Mouse (Mus musculus) bone marrow, adult 2 months (tissue): Measurements from ENCODE around the gene Pigm. TPM values are rescaled to one million over a fixed set of nuclear protein-coding genes. Genes with fewer than 3 reads are reported as not detected.

ENCODE experiments used
- H3K27ac ChIP-seq: fragments of 200-500 bp; 2 replicates; pipeline ENCODE4 v1.5.1; 2012; ENCODE audit warnings: low read depth, mild to moderate bottlenecking, control low read depth, inconsistent platforms, low read length; ENCODE audit not compliant: control insufficient read depth, poor library complexity, insufficient read depth
- H3K4me1 ChIP-seq: fragments of 200-500 bp; 2 replicates; pipeline ENCODE4 v1.6.1; 2011; ENCODE audit warnings: low read length; ENCODE audit not compliant: control insufficient read depth, insufficient read depth
- H3K4me3 ChIP-seq: fragments of 200-500 bp; replicated peaks from 2 replicates; pipeline ENCODE3; 2011; ENCODE audit warnings: mild to moderate bottlenecking, low read depth, low read length, control low read depth; ENCODE audit not compliant: control insufficient read depth
- CTCF ChIP-seq: fragments of 200-500 bp; IDR thresholded peaks from 2 replicates; pipeline ENCODE4 v1.5.1; 2011; ENCODE audit warnings: low read length, control low read depth; ENCODE audit not compliant: control insufficient read depth, insufficient read depth
- POLR2A ChIP-seq: fragments of 200-500 bp; IDR thresholded peaks from 2 replicates; pipeline ENCODE4 v1.6.1; 2011; ENCODE audit warnings: low read depth, mild to moderate bottlenecking, control low read depth, low read length, borderline replicate concordance; ENCODE audit not compliant: control insufficient read depth
- WGBS: fragments of 180-500 bp; shearing (Covaris S2); methylation state at CpG from one replicate; pipeline ENCODE4 v1.1.7; 2018; 5-methylcytosine and 5-hydroxymethylcytosine counted together
- polyA plus RNA-seq: library from polyadenylated mRNA; stranded (reverse); fragments of >200 nt; gene quantifications from 2 replicates; pipeline ENCODE4 v1.2.4, GENCODE M21; 2011; ENCODE audit warnings: low replicate concordance; ENCODE audit not compliant: missing spikeins, insufficient read depth, insufficient read length

Pigm gene
- polyA plus RNA-seq, 1 experiment = 8.8 TPM

DNA sequence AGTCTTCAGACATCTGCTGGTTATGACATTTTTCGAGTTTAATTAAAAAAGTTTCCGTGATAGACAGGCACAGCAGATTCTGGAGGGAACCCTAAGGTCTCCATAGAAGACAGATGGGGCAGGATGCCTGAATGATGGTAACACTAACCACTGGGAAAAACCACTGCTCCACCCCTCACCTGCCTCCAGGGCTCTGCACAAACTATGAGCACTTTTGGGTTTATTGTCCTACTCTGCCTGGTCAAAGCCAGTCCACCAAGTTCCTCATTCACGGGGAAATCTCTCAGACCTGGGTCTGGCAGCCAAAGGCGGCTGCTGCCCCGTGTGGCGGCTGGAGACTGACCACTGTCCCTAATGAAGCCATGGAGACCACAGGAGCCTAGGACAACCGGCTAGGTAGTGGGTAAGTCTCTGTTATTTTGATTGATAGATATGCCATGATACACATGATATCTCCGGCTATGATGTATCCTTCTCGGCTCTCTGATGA lies 54.4 kb downstream of the Pigm start:
- WGBS = 57% methylated on average over 9 of the region's 9 CpGs

DNA sequence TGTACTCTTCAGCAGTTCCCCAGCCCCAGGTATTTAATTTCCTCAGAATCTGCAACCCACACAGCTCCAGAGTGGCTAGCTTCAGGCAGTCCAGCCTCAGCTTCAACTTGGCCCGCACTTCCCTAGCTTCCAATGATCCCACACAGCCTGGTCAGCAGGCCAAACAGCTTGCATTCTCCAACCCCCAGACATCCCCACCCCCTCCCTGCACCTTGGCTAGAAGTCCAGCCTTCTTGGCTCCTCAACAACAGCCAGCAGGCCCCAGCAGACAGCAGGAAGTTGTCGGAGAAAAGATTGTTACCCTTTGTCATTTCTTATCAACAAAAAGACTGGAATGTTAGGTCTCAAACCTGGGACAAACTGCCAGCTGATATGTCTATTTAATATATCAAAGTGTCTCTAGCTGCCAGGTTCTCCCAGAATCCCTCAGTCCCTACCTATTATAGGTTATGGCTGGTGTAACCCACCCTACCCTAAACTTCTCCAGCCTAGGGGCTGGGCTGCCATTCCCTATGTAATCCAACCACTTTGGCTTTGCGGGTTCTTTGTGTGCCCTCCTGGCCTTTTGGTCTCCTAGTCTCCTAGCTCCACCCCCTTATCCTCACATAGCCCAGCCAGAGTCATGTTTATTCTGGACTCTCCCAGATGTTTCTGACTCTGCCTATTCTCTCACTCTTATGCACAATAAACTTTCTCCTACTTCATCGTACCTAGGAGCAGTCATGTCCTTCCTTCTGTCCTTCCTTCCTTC lies 55.7 kb downstream of the Pigm start:
- peaks cover 2% of the 10 kb centered on the region; the same call in 1 of the 2 replicates for H3K4me1 ChIP-seq
- WGBS = 70% methylated on average over 4 of the region's 4 CpGs
- no peak for TF ChIP-seq CTCF
- TF ChIP-seq POLR2A = no peak
- H3K4me3 ChIP-seq = no peak overlapping the region
- H3K27ac ChIP-seq = no peak overlapping the region

More for the DNA sequence above, 54.4 kb downstream of the Pigm start:
- peaks cover 2% of the 10 kb centered on the region; the same call in 1 of the 2 replicates for H3K4me1 ChIP-seq
- H3K4me3 ChIP-seq = no peak overlapping the region
- H3K27ac ChIP-seq = no peak overlapping the region
- TF ChIP-seq POLR2A (no peak), CTCF (no peak)

DNA sequence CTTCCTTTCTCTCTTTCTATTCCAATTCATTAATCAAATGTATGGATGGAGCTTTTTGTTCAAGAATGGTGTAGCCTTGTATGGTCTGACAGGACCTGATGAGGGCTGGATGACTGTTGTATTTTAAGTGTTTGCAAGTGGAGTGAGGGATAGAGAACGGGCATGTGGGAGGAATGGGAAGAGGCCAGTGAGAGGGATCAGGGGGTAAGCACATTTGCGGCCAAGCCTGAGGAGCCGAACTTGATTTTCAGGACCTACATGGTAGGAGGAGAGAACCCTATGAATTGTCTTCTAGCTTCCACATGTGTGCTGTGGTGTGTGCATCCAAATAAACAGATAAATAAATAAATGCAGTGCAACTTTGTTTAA lies 56.2 kb downstream of the Pigm start:
- TF ChIP-seq CTCF (no peak), POLR2A (no peak)
- Histone ChIP-seq H3K27ac (no peak overlapping the region), H3K4me1 (peaks cover 2% of the 10 kb centered on the region; the same call in 1 of the 2 replicates), H3K4me3 (no peak overlapping the region)
- 84% methylated on average over 3 of the region's 3 CpGs for WGBS

DNA sequence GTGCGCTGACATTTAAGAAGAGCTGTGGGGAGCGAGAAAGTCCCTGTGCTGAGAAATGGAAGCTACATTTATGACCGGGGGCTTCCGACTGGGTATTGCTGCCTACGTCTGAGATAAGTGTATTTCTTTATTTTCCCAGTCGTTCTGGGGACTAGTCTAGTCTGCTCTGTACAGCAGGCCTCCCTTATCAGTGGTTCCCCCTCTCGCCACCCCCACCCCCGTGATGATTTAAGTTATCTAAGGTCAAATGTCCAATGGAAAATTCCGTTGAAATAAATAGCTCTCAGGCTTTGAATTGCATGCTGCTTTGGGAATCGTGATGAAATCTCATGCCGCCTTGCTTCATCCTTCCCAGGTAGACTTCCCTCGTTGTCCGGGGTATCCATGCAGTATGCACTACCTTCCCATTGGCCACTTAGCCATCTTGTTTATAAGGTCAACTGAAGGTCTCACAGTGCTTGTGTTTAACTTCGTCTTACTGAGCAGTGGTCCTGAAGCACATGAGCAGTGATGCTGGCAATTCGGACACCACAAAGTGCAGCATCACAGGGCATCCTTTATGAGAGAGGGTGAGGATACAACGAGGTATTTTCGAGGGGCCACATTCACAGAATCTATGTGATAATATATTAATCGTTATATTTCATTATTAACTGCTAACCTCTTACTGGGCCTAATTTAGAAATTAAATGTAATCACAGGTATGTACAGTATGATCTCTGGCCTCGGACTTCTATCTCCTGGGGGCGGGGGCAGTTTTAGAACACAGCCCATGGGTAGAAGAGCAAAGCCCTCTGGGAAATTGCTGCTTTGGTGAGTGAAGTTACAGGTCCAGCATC lies 56.9 kb downstream of the Pigm start:
- TF ChIP-seq CTCF = no peak
- Histone ChIP-seq H3K4me3 (no peak overlapping the region), H3K27ac (peak overlapping the region; percentile 15), H3K4me1 (peaks cover 2% of the 10 kb centered on the region; the same call in 1 of the 2 replicates)
- 79% methylated on average over 20 of the region's 20 CpGs for WGBS

Other genes with a start within 250 kb of the Pigm start
- 32.8 TPM in 2 replicates for gene Pex19, start 249.8 kb upstream of the Pigm start, polyA plus RNA-seq
- gene Dcaf8, start 228.5 kb upstream of the Pigm start, polyA plus RNA-seq = 56.2 and 72.7 TPM in 2 replicates
- gene Pea15a, start 169.7 kb upstream of the Pigm start, polyA plus RNA-seq = 12.7 and 28.0 TPM in 2 replicates
- 2.8 TPM in 1 of 2 replicates, not detected in the other for gene Casq1, start 156.7 kb upstream of the Pigm start, polyA plus RNA-seq
- gene Atp1a4, start 118.1 kb upstream of the Pigm start, polyA plus RNA-seq = not detected in 2 replicates
- gene Igsf8, start 114.9 kb upstream of the Pigm start, polyA plus RNA-seq = 16.4 and 25.4 TPM in 2 replicates
- gene Atp1a2, start 78.5 kb upstream of the Pigm start, polyA plus RNA-seq = 2.9 and 5.7 TPM in 2 replicates
- 1.2 TPM in 1 of 2 replicates, not detected in the other for gene Kcnj9, start 47.2 kb upstream of the Pigm start, polyA plus RNA-seq
- 1.0 and 2.3 TPM in 2 replicates for gene Kcnj10, start 35.3 kb upstream of the Pigm start, polyA plus RNA-seq
- gene Slamf9, start 98.8 kb downstream of the Pigm start, polyA plus RNA-seq = 1.7 and 5.4 TPM in 2 replicates
- 3.1 and 3.7 TPM in 2 replicates for gene Igsf9, start 105.2 kb downstream of the Pigm start, polyA plus RNA-seq
- gene Tagln2, start 123.5 kb downstream of the Pigm start, polyA plus RNA-seq = 66.2 and 153 TPM in 2 replicates
- 0.47 and 5.2 TPM in 2 replicates for gene Cfap45, start 144.3 kb downstream of the Pigm start, polyA plus RNA-seq
- gene Vsig8, start 179.4 kb downstream of the Pigm start, polyA plus RNA-seq = not detected in 2 replicates
- 3.7 TPM in 1 of 2 replicates, not detected in the other for gene Slamf8, start 214.0 kb downstream of the Pigm start, polyA plus RNA-seq
- not detected in 2 replicates for gene Fcrl6, start 226.0 kb downstream of the Pigm start, polyA plus RNA-seq